Mouse (Mus musculus) c-Kit-negative CD71-positive TER-119-positive erythroid progenitor cells, embryonic 14.5 days (primary cell): ENCODE results near the gene Ddx60.

Experiments
- DNase-seq: peaks from one replicate; pipeline ENCODE4 v3.0.0-alpha.2; 2013; ENCODE audit warnings: low read depth, low spot score

The Ddx60 gene

DNA sequence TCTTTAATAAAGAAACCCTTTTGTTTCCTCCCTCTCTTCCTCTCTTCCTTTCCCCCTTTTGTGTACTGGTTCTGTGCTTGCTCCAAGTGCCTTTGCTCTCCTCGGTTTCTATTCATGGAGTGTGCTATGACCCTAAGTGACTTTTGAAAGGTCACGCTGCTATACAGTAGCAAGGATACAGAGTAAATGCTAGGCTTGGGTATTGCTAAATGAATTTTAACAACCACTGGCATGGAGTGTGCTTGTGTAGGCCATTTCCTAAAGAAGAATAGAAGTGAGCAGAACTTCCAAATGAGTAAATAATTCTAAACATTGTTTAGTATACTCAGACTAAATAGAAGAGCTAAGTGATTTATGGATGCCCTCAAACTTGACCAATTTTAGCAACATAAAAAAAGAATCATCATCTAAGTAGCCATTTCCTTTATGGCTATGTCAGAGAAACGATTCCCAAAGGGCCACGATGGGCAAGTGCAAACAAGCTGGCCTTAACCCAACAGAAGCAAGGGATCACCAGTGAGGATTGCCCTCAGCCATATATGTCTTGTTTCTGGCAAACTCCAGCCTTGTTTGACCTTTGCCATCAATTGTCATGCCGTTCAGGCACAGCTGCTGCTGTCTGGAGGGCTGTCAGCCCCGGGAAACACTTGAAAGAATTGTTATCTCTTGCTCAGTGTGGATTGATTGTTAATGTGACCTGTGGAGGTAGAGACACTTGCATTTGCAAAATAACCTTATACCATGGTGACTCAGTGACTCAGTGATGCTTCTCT is 58.0 kb downstream of the Ddx60 start:
- no peak for DNase-seq

DNA sequence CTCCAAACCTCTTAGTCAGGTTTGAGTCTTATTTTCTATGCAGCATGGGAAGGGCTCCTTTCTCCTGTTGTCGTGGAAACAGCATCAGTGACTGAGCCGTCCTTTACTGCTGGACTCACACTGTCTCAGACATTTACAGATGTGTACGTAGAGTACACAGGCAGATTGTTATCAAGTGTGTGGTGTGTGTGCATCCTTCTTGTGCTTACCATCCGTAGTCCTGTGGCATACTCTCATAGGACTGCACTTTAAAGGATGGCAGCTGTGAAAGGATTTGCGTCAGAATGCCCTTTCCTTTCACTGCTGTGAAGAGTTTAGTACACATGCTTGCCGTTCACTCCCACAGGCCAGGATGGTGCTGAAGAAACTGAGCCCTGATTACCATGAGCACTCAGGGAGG is 61.6 kb downstream of the Ddx60 start:
- no peak for DNase-seq

DNA sequence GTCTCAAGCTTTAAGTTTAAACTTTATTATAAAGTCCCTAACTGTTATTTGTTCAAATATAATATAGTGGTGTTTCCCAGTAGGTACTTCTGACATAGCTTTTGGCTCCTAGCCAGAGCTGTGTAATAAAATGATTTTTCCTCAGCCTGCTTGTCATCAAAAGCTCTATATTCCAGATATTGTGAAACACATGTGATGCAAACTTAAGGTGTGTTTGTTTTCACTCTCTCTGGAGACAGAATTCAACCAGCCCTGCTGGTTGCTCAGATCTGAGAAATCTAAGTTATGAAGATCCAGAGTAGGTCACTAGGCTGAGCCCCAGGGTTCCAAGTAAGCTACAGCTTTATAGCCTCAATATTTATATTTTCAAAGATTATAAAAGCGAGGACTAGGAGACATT is 64.9 kb downstream of the Ddx60 start:
- no peak for DNase-seq

DNA sequence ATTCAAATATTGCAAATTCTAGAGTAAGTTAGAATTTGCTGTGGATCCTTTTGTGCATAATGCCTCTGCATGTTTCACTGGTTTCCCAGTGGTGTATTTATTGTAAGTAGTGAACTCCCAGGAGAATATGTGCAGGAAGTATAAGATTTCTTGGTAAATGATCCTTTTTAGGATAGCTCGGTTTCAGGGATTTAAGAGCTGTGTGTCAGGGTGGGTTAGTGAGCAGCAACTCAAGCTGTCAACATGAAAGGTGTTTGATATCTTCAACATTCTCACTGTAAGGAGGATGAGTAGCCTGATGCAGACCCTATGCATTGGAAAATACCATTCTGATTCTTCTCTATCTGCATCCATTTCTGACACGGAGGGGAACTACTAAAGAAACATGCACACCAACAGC is 69.2 kb downstream of the Ddx60 start:
- DNase-seq = no peak

DNA sequence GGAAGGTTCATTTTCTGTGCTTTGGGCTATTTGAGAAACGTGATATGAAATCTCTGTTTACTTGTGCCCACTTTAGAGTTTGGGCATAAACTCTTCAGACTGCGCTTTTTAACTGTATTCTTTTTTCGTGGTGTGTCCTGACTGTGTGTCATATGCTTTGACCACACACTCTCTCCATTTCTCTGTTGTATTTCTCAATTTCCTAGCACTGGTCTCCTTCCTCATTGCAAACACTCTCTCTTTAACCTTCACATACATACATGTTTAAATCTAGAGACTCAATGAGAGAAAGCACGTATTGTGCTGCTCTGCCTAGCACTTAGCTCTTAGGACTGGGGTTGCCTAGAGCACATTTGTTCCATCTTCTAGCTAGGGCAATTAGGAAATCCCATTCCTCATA is 86.3 kb downstream of the Ddx60 start:
- DNase-seq = no peak

DNA sequence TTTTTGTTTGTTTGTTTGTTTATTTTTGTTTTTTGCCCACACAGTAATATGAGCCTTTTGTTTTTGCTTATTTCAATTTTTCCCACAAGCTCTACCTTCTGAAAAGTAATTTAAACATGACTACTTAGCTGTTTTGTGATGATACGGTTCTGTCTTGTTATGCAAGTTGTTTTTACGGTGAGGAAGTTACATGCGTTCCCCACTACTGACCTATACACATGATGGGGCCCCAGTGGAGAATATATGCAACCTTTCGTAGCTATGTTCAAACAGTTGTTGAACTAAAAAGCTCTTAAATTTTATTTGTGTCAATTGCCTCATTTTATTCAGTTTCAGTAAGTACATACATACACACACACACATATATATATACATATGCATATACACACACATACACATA is 86.7 kb downstream of the Ddx60 start:
- DNase-seq = no peak

DNA sequence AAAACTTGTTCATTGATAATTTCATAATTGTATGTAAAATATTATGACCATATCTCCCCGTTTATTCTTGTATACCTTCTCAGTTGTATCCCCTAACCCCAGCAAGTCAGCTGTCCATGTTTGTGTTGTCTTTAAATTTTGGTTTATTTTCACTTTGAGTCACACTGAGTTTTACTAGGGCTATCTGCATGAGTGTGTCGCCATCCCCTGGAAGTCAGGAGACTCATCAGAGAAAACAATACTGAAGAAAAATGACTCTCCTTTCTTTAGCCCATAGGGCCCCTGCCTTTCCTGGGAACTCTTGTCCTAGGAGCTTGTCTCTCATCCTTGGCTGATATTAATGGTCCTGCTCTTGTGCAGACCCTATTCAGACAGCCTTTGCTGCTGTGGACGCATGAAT is 106.5 kb downstream of the Ddx60 start:
- no peak for DNase-seq

DNA sequence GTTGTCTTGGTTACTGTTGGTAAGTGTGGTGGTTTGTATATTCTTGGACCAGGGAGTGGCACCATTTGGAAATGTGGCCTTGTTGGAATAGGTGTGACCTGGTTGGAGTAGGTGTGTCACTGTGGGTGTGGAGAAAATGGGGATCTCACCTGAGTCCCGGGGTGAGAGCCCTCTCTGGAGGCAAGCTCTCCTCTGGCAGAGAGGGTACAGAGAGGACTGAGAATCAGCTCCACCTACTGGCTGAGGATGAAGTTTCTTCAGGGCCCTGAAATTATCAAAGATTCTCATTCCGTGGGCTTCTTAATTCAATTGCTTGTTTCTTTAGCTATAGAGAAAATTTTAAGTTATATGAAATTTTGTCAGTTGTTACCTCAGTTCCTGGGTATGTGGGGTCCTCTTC is 118.9 kb downstream of the Ddx60 start:
- no peak for DNase-seq

DNA sequence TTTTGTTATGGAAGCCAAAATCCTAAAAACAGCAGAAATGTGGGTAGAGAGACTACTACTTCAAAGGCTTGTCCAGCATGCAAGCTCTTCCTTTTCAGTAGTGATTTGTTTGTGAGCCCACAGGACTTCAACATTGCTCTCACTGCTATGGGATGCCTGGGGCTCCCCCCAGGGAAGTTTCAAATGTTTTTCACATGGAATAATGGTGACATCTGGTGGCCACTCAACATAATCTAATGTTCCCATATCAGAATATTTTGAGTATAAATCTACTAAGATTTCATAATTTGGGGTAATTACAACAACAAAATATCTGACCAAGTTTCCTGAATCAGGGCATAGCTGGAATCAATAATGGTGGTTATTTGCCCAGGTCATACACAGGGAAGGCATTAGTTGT is 132.5 kb downstream of the Ddx60 start:
- DNase-seq = no peak

DNA sequence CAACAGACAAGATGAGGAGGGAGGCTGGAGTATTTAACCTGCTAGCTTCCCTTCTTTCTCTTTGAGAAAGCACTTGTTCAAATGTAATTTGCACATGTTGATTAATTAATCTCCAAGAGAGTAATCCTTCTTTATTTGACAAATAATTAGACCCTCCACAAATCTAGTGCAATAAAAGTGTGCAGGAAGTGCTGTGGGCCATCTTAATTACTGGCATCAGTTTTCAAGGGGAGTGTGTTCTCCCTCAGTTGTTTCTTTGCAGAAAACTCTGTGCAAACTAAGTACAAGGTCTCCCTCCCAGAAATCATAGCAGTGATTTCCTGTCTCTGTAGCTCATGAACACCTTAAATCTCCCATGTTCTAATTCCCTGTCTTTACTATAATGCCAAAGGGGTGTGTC is 140.4 kb downstream of the Ddx60 start:
- no peak for DNase-seq

DNA sequence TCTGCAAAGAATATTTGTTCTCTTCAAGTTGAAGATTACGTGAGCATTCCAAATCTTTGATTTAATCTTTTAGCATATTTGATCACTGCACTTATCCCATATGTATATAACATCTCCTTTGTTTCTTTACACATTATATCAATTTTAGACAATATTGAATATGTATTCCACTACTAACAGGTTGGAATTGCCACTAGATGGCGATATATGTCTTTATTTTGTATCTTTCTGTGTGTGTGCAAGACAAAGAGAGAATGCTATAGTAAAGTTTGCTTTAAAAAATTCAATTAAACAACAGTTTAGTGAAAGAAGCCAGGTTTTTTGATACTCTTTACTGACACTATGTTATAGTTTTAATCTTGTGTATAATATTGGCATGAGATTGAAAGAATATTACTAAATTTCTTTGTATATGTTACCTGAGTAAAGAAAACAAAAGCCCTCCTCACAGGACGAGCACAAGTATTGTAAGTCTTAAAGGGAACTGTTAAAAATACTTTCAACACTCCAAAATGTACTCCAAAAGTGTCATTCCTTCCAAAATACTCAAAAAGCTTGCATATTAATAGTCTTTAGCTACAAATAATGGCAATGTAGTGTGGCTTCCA is 152.4 kb downstream of the Ddx60 start:
- DNase-seq = no peak

DNA sequence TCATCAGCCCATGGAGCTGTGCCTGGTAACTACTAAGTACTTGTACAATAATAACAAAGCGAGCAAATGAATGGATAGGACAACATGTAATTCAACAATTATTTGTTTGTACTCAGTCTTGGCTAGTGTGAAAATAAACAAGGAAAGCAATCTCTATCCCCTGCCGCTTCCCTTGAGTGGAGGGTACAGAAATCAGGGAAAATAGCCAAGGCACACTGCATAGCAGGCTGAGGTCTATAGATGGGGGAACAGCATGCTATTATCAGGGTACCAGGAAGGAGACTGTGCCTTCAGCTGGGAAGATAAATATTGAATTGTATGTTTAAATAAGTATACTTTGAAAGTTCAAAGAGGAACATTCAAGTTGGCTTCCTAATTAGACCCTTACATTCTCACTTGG is 153.9 kb downstream of the Ddx60 start:
- no peak for DNase-seq
